Mouse (Mus musculus): Measurements from ENCODE around the gene Gata2. TPM values are rescaled to one million over a fixed set of nuclear protein-coding genes. Genes with fewer than 3 reads are reported as not detected.

Gata2 gene
- polyA plus RNA-seq, 1 experiment from 2014 or later: 5.5 TPM

GRCm38 (mm10) chr6:88236513-88236912 is 42.8 kb downstream of the Gata2 start:
- Histone ChIP-seq H3K27ac (ENCODE audit: low read length) (no peak overlapping the region), H3K9me3 (replicated peaks; ENCODE audit: control insufficient read depth, low read length) (no peaks in the 10 kb centered on the region), H3K4me2 (ENCODE audit: low read depth, low read length) (peak overlapping the region; percentile 27; the same call in 1 of the 2 replicates), H3K36me3 (ENCODE audit: control insufficient read depth, insufficient read depth, low read length) (no peaks in the 10 kb centered on the region), H3K4me1 (ENCODE audit: control insufficient read depth, insufficient read depth, low read length) (peaks cover 16% of the 10 kb centered on the region), H3K27me3 (ENCODE audit: control insufficient read depth, insufficient read depth, low read length) (no peaks in the 10 kb centered on the region), H3K4me3 (replicated peaks; ENCODE audit: low read length) (no peak overlapping the region), H3K9ac (ENCODE audit: low read length) (no peak overlapping the region)
- ATAC-seq (ENCODE audit: insufficient read depth, low FRiP score): no peak
- WGBS: 12% methylated on average over 7 of the region's 7 CpGs

- Histone ChIP-seq H3K4me3 (replicated peaks; ENCODE audit: low read length) (no peak overlapping the region), H3K4me2 (ENCODE audit: low read depth, low read length) (no peak overlapping the region), H3K36me3 (ENCODE audit: control insufficient read depth, insufficient read depth, low read length) (no peaks in the 10 kb centered on the region), H3K9me3 (replicated peaks; ENCODE audit: control insufficient read depth, low read length) (no peaks in the 10 kb centered on the region), H3K9ac (ENCODE audit: low read length) (no peak overlapping the region), H3K27me3 (ENCODE audit: control insufficient read depth, insufficient read depth, low read length) (no peaks in the 10 kb centered on the region), H3K27ac (ENCODE audit: low read length) (no peak overlapping the region), H3K4me1 (ENCODE audit: control insufficient read depth, insufficient read depth, low read length) (peaks cover 4% of the 10 kb centered on the region; the same call in 1 of the 2 replicates)
- 3% methylated on average over 15 of the region's 15 CpGs for WGBS
- ATAC-seq (ENCODE audit: insufficient read depth, low FRiP score): peak; percentile 81
These were observed 48.9 kb downstream of the Gata2 start for GRCm38 (mm10) chr6:88242604-88243003.

GRCm38 (mm10) chr6:88249231-88249630 is 55.5 kb downstream of the Gata2 start:
- Histone ChIP-seq H3K27me3 (ENCODE audit: control insufficient read depth, insufficient read depth, low read length) (no peaks in the 10 kb centered on the region), H3K4me1 (ENCODE audit: control insufficient read depth, insufficient read depth, low read length) (no peaks in the 10 kb centered on the region), H3K27ac (ENCODE audit: low read length) (no peak overlapping the region), H3K36me3 (ENCODE audit: control insufficient read depth, insufficient read depth, low read length) (no peaks in the 10 kb centered on the region), H3K9ac (ENCODE audit: low read length) (no peak overlapping the region), H3K4me3 (replicated peaks; ENCODE audit: low read length) (no peak overlapping the region), H3K9me3 (replicated peaks; ENCODE audit: control insufficient read depth, low read length) (no peaks in the 10 kb centered on the region), H3K4me2 (ENCODE audit: low read depth, low read length) (no peak overlapping the region)
- WGBS: 88% methylated on average over 1 of the region's 1 CpGs
- ATAC-seq (ENCODE audit: insufficient read depth, low FRiP score): peak; percentile 9; the same call in 1 of the 2 replicates

GRCm38 (mm10) chr6:88251396-88251795 is 57.7 kb downstream of the Gata2 start:
- Histone ChIP-seq H3K9ac (ENCODE audit: low read length) (no peak overlapping the region), H3K27me3 (ENCODE audit: control insufficient read depth, insufficient read depth, low read length) (no peaks in the 10 kb centered on the region), H3K9me3 (replicated peaks; ENCODE audit: control insufficient read depth, low read length) (no peaks in the 10 kb centered on the region), H3K4me3 (replicated peaks; ENCODE audit: low read length) (no peak overlapping the region), H3K36me3 (ENCODE audit: control insufficient read depth, insufficient read depth, low read length) (no peaks in the 10 kb centered on the region), H3K4me2 (ENCODE audit: low read depth, low read length) (no peak overlapping the region), H3K27ac (ENCODE audit: low read length) (no peak overlapping the region), H3K4me1 (ENCODE audit: control insufficient read depth, insufficient read depth, low read length) (0 out of 2 replicates have a peak, but pooled peaks cover 3% of the 10 kb centered on the region)
- whole genome bisulfite sequencing: 100% methylated on average over 1 of the region's 1 CpGs
- ATAC-seq (ENCODE audit: insufficient read depth, low FRiP score): peak; percentile 33; the same call in 1 of the 2 replicates

GRCm38 (mm10) chr6:88251798-88252478 is 58.2 kb downstream of the Gata2 start:
- no peak overlapping the region for H3K4me2 ChIP-seq (ENCODE audit: low read depth, low read length)
- no peak for ATAC-seq (ENCODE audit: insufficient read depth, low FRiP score)
- no peak overlapping the region for H3K4me3 ChIP-seq (replicated peaks; ENCODE audit: low read length)
- H3K27ac ChIP-seq (ENCODE audit: low read length): no peak overlapping the region
- no peak overlapping the region for H3K9ac ChIP-seq (ENCODE audit: low read length)
- 71% methylated on average over 7 of the region's 7 CpGs for WGBS
- H3K9me3 ChIP-seq (replicated peaks; ENCODE audit: control insufficient read depth, low read length): no peaks in the 10 kb centered on the region
- H3K4me1 ChIP-seq (ENCODE audit: control insufficient read depth, insufficient read depth, low read length): 0 out of 2 replicates have a peak, but pooled peaks cover 3% of the 10 kb centered on the region
- no peaks in the 10 kb centered on the region for H3K36me3 ChIP-seq (ENCODE audit: control insufficient read depth, insufficient read depth, low read length)
- H3K27me3 ChIP-seq (ENCODE audit: control insufficient read depth, insufficient read depth, low read length): no peaks in the 10 kb centered on the region

- no peak overlapping the region for H3K4me2 ChIP-seq (ENCODE audit: low read depth, low read length)
- WGBS: 69% methylated on average over 6 of the region's 6 CpGs
- H3K4me3 ChIP-seq (replicated peaks; ENCODE audit: low read length): no peak overlapping the region
- H3K9ac ChIP-seq (ENCODE audit: low read length): no peak overlapping the region
- no peaks in the 10 kb centered on the region for H3K36me3 ChIP-seq (ENCODE audit: control insufficient read depth, insufficient read depth, low read length)
- no peak overlapping the region for H3K27ac ChIP-seq (ENCODE audit: low read length)
- H3K4me1 ChIP-seq (ENCODE audit: control insufficient read depth, insufficient read depth, low read length): 0 out of 2 replicates have a peak, but pooled peaks cover 3% of the 10 kb centered on the region
- ATAC-seq (ENCODE audit: insufficient read depth, low FRiP score): no peak
- no peaks in the 10 kb centered on the region for H3K27me3 ChIP-seq (ENCODE audit: control insufficient read depth, insufficient read depth, low read length)
- no peaks in the 10 kb centered on the region for H3K9me3 ChIP-seq (replicated peaks; ENCODE audit: control insufficient read depth, low read length)
These were observed 60.4 kb downstream of the Gata2 start for GRCm38 (mm10) chr6:88254082-88254481.

- 27% methylated on average over 4 of the region's 4 CpGs for WGBS
- H3K36me3 ChIP-seq (ENCODE audit: control insufficient read depth, insufficient read depth, low read length): no peaks in the 10 kb centered on the region
- no peak overlapping the region for H3K9ac ChIP-seq (ENCODE audit: low read length)
- H3K27ac ChIP-seq (ENCODE audit: low read length): no peak overlapping the region
- no peaks in the 10 kb centered on the region for H3K27me3 ChIP-seq (ENCODE audit: control insufficient read depth, insufficient read depth, low read length)
- H3K4me3 ChIP-seq (replicated peaks; ENCODE audit: low read length): no peak overlapping the region
- H3K4me1 ChIP-seq (ENCODE audit: control insufficient read depth, insufficient read depth, low read length): 0 out of 2 replicates have a peak, but pooled peaks cover 3% of the 10 kb centered on the region
- H3K4me2 ChIP-seq (ENCODE audit: low read depth, low read length): no peak overlapping the region
- no peaks in the 10 kb centered on the region for H3K9me3 ChIP-seq (replicated peaks; ENCODE audit: control insufficient read depth, low read length)
- ATAC-seq (ENCODE audit: insufficient read depth, low FRiP score): no peak
These were observed 61.7 kb downstream of the Gata2 start for GRCm38 (mm10) chr6:88255435-88255834.

Other genes with a start within 250 kb of the Gata2 start
- 4.0 and 7.1 TPM in 2 replicates for gene H1fx, start 212.3 kb upstream of the Gata2 start, polyA plus RNA-seq (2015; fragmentation: Nextera tagmentation; extraction: Ambion mirVana)
- 246 and 267 TPM in 2 replicates for gene Rab7, start 148.6 kb upstream of the Gata2 start, polyA plus RNA-seq (2015; fragmentation: Nextera tagmentation; extraction: Ambion mirVana)
- gene Rpn1, start 109.4 kb upstream of the Gata2 start, polyA plus RNA-seq (2015; fragmentation: Nextera tagmentation; extraction: Ambion mirVana): 468 and 478 TPM in 2 replicates
- not detected in 2 replicates for gene Dnajb8, start 28.4 kb downstream of the Gata2 start, polyA plus RNA-seq (2015; fragmentation: Nextera tagmentation; extraction: Ambion mirVana)

Data from stomach, embryonic 16.5 days (tissue).